Mouse (Mus musculus) myocyte (in vitro differentiated cells): ENCODE data around the gene Zfyve27. TPM values are rescaled to one million over a fixed set of nuclear protein-coding genes. Genes with fewer than 3 reads are reported as not detected.

Experiments used
- H3K27me3 ChIP-seq: one replicate; pipeline ENCODE4 v1.6.1; 2011; ENCODE audit not compliant: control insufficient read depth, insufficient read depth, insufficient read length
- H3K36me3 ChIP-seq: one replicate; pipeline ENCODE4 v1.6.1; 2011; ENCODE audit not compliant: control insufficient read depth, insufficient read depth
- H3K4me2 ChIP-seq: one replicate; pipeline ENCODE4 v1.6.1; 2011; ENCODE audit warnings: low read depth, control low read depth
- H3K4me3 ChIP-seq: one replicate; pipeline ENCODE4 v1.5.1; 2011; ENCODE audit warnings: mild to moderate bottlenecking, control low read depth, moderate library complexity
- H3K79me2 ChIP-seq: one replicate; pipeline ENCODE4 v1.6.1; 2011; ENCODE audit not compliant: control insufficient read depth, insufficient read depth
- H3ac ChIP-seq: one replicate; pipeline ENCODE4 v1.6.1; 2011; ENCODE audit not compliant: control insufficient read depth, insufficient read length
- CEBPB ChIP-seq: IDR thresholded peaks from 2 replicates; pipeline ENCODE4 v1.6.1; 2011; ENCODE audit warnings: mild to moderate bottlenecking, moderate library complexity; ENCODE audit not compliant: poor library complexity, insufficient read depth, severe bottlenecking
- E2F4 ChIP-seq: IDR thresholded peaks from one replicate; pipeline ENCODE4 v1.6.1; 2011; ENCODE audit warnings: mild to moderate bottlenecking, control low read depth, moderate library complexity; ENCODE audit not compliant: insufficient read depth
- MAX ChIP-seq: IDR thresholded peaks from one replicate; pipeline ENCODE4 v1.6.1; 2011; ENCODE audit warnings: low read depth, mild to moderate bottlenecking, control low read depth
- MYOD1 ChIP-seq, 3 experiments: IDR thresholded peaks; one replicate each; pipeline ENCODE4 v1.6.1; 2011; ENCODE audit warnings: control low read depth in 2 of 3, low read depth in 2 of 3, mild to moderate bottlenecking in 2 of 3, moderate library complexity in 1 of 3; ENCODE audit not compliant: insufficient read length in 2 of 3, control insufficient read depth in 1 of 3
- MYOG ChIP-seq, 3 experiments: IDR thresholded peaks; one replicate each; pipeline ENCODE4 v1.6.1; 2011; ENCODE audit warnings: control low read depth in 2 of 3, low read depth in 2 of 3, mild to moderate bottlenecking in 2 of 3; ENCODE audit not compliant: insufficient read length in 2 of 3, control insufficient read depth in 1 of 3, insufficient read depth in 1 of 3
- POLR2A ChIP-seq: IDR thresholded peaks from one replicate; pipeline ENCODE4 v1.6.1; 2011; ENCODE audit warnings: low read depth, mild to moderate bottlenecking, control low read depth, moderate library complexity; ENCODE audit not compliant: insufficient read length
- POLR2AphosphoS2 ChIP-seq: IDR thresholded peaks from one replicate; pipeline ENCODE4 v1.6.1; 2011; ENCODE audit warnings: low read depth, control low read depth; ENCODE audit not compliant: insufficient read length
- REST ChIP-seq: IDR thresholded peaks from one replicate; pipeline ENCODE4 v1.6.1; 2011; ENCODE audit warnings: mild to moderate bottlenecking, control low read depth, moderate library complexity; ENCODE audit not compliant: insufficient read depth, insufficient read length
- SRF ChIP-seq: IDR thresholded peaks from one replicate; pipeline ENCODE4 v1.6.1; 2011; ENCODE audit warnings: low read depth; ENCODE audit not compliant: control insufficient read depth, insufficient read length
- TCF12 ChIP-seq: IDR thresholded peaks from one replicate; pipeline ENCODE4 v1.6.1; 2011; ENCODE audit warnings: mild to moderate bottlenecking, control low read depth; ENCODE audit not compliant: poor library complexity, insufficient read depth, severe bottlenecking
- TCF3 ChIP-seq: IDR thresholded peaks from one replicate; pipeline ENCODE4 v1.6.1; 2011; ENCODE audit warnings: low read depth, control low read depth; ENCODE audit not compliant: insufficient read length
- USF1 ChIP-seq: IDR thresholded peaks from one replicate; pipeline ENCODE4 v1.6.1; 2011; ENCODE audit warnings: low read depth, mild to moderate bottlenecking, control low read depth, moderate library complexity
- polyA plus RNA-seq: library from polyadenylated mRNA; unstranded; fragments of >200 nt; fragmentation: generic; extraction: Trizol; gene quantifications from one replicate; pipeline ENCODE4 v1.2.1, GENCODE M21; 2012; ENCODE audit warnings: missing spikeins

Zfyve27 gene
- polyA plus RNA-seq, 1 experiment = 22.4 TPM

- Histone ChIP-seq H3K36me3 (peaks cover 8% of the 10 kb centered on the region), H3K27me3 (peaks cover 4% of the 10 kb centered on the region), H3K4me2 (no peak overlapping the region), H3K79me2 (no peaks in the 10 kb centered on the region), H3ac (no peak overlapping the region), H3K4me3 (no peak overlapping the region)
- TF ChIP-seq TCF3 (no peak), POLR2AphosphoS2 (no peak), MAX (no peak)
Observed at GRCm38 (mm10) chr19:42193311-42193710, 29.6 kb downstream of the Zfyve27 start.

GRCm38 (mm10) chr19:42196378-42196777, 32.6 kb downstream of the Zfyve27 start:
- no peak overlapping the region for H3K4me3 ChIP-seq
- peaks cover 33% of the 10 kb centered on the region for H3K27me3 ChIP-seq
- no peak overlapping the region for H3K4me2 ChIP-seq
- peaks cover 2% of the 10 kb centered on the region for H3K36me3 ChIP-seq
- no peak overlapping the region for H3ac ChIP-seq
- H3K79me2 ChIP-seq = no peaks in the 10 kb centered on the region
- no peak for TF ChIP-seq MYOG (IDR thresholded peaks at IDR 0.05; ENCODE audit: control insufficient read depth in 1 of 3, insufficient read depth in 1 of 3, insufficient read length in 2 of 3, low read depth in 2 of 3)
- no peak for TF ChIP-seq REST
- no peak for TF ChIP-seq POLR2A
- TF ChIP-seq MYOD1 (IDR thresholded peaks at IDR 0.05; ENCODE audit: control insufficient read depth in 1 of 3, insufficient read length in 2 of 3, low read depth in 2 of 3) = no peak
- TF ChIP-seq CEBPB = no peak
- no peak for TF ChIP-seq TCF12
- no peak for TF ChIP-seq USF1
- TF ChIP-seq TCF3 = no peak
- no peak for TF ChIP-seq POLR2AphosphoS2
- TF ChIP-seq E2F4 = no peak
- no peak for TF ChIP-seq SRF
- no peak for TF ChIP-seq MAX

GRCm38 (mm10) chr19:42197066-42197465, 33.3 kb downstream of the Zfyve27 start:
- H3K79me2 ChIP-seq = no peaks in the 10 kb centered on the region
- H3ac ChIP-seq = no peak overlapping the region
- H3K4me2 ChIP-seq = no peak overlapping the region
- TF ChIP-seq USF1 (no peak), SRF (no peak), E2F4 (no peak), POLR2A (no peak), MYOD1 (IDR thresholded peaks at IDR 0.05; ENCODE audit: control insufficient read depth in 1 of 3, insufficient read length in 2 of 3, low read depth in 2 of 3) (no peak), MYOG (IDR thresholded peaks at IDR 0.05; ENCODE audit: control insufficient read depth in 1 of 3, insufficient read depth in 1 of 3, insufficient read length in 2 of 3, low read depth in 2 of 3) (no peak), CEBPB (no peak), MAX (no peak)
- no peaks in the 10 kb centered on the region for H3K36me3 ChIP-seq
- H3K4me3 ChIP-seq = no peak overlapping the region
- peaks cover 40% of the 10 kb centered on the region for H3K27me3 ChIP-seq

- Histone ChIP-seq H3K79me2 (no peaks in the 10 kb centered on the region), H3ac (no peak overlapping the region), H3K27me3 (peaks cover 46% of the 10 kb centered on the region), H3K36me3 (no peaks in the 10 kb centered on the region), H3K4me2 (no peak overlapping the region), H3K4me3 (no peak overlapping the region)
- no peak for TF ChIP-seq REST
- TF ChIP-seq SRF = no peak
- no peak for TF ChIP-seq TCF3
- no peak for TF ChIP-seq MYOD1 (IDR thresholded peaks at IDR 0.05; ENCODE audit: control insufficient read depth in 1 of 3, insufficient read length in 2 of 3, low read depth in 2 of 3)
- no peak for TF ChIP-seq POLR2A
- TF ChIP-seq USF1 = no peak
- TF ChIP-seq TCF12 = no peak
- no peak for TF ChIP-seq MYOG (IDR thresholded peaks at IDR 0.05; ENCODE audit: control insufficient read depth in 1 of 3, insufficient read depth in 1 of 3, insufficient read length in 2 of 3, low read depth in 2 of 3)
- no peak for TF ChIP-seq CEBPB
- TF ChIP-seq POLR2AphosphoS2 = no peak
- TF ChIP-seq E2F4 = no peak
- TF ChIP-seq MAX = no peak
Observed at GRCm38 (mm10) chr19:42198026-42198425, 34.3 kb downstream of the Zfyve27 start.

- H3K79me2 ChIP-seq = no peaks in the 10 kb centered on the region
- H3K4me2 ChIP-seq = no peak within 1 kb of the TSS
- H3K4me3 ChIP-seq = no peak within 1 kb of the TSS
- H3K27me3 ChIP-seq = peaks cover 60% of the 10 kb centered on the region
- no peaks in the 10 kb centered on the region for H3K36me3 ChIP-seq
- no peak within 1 kb of the TSS for H3ac ChIP-seq
- TF ChIP-seq TCF12 (no peak), TCF3 (no peak), CEBPB (no peak), REST (no peak), MYOD1 (IDR thresholded peaks at IDR 0.05; ENCODE audit: control insufficient read depth in 1 of 3, insufficient read length in 2 of 3, low read depth in 2 of 3) (no peak), SRF (no peak), USF1 (no peak), POLR2A (no peak), E2F4 (no peak), MAX (no peak), MYOG (IDR thresholded peaks at IDR 0.05; ENCODE audit: control insufficient read depth in 1 of 3, insufficient read depth in 1 of 3, insufficient read length in 2 of 3, low read depth in 2 of 3) (no peak), POLR2AphosphoS2 (no peak)
Observed at GRCm38 (mm10) chr19:42201696-42202381, 38.1 kb downstream of the Zfyve27 start, which contains the start of gene Sfrp5. TSS of gene Sfrp5 (minus strand) at chr19:42202252.
